Mouse (Mus musculus) G1E (cell line): ENCODE measurements around the gene Lyzl6. TPM values are rescaled to one million over a fixed set of nuclear protein-coding genes. Genes with fewer than 3 reads are reported as not detected.

ENCODE experiments used
- ATAC-seq: 2 replicates; pipeline ENCODE4 v1.8.0; 2016; ENCODE audit warnings: mild to moderate bottlenecking; ENCODE audit not compliant: insufficient number of reproducible peaks, poor library complexity, low FRiP score, severe bottlenecking; ENCODE audit errors: extremely low read depth
- DNase-seq: peaks from one replicate; pipeline ENCODE4 v3.0.0; 2012; ENCODE audit warnings: low spot score
- H3K27me3 ChIP-seq: 2 replicates; pipeline ENCODE4 v1.6.1; 2012; ENCODE audit warnings: mild to moderate bottlenecking, low read length, inconsistent platforms; ENCODE audit not compliant: insufficient read depth
- H3K36me3 ChIP-seq: replicated peaks from 2 replicates; pipeline ENCODE3; 2012; ENCODE audit warnings: mild to moderate bottlenecking, inconsistent platforms
- H3K4me1 ChIP-seq: 2 replicates; pipeline ENCODE4 v1.6.1; 2012; ENCODE audit warnings: low read depth, low read length, inconsistent platforms, mixed read lengths; ENCODE audit not compliant: insufficient read depth
- H3K4me3 ChIP-seq: 2 replicates; pipeline ENCODE4 v1.5.1; 2012; ENCODE audit warnings: low read depth, mild to moderate bottlenecking, inconsistent platforms, low read length, moderate library complexity, mixed read lengths
- H3K9me3 ChIP-seq: replicated peaks from 2 replicates; pipeline ENCODE4 v1.6.1; 2012; ENCODE audit warnings: inconsistent platforms
- CTCF ChIP-seq: IDR thresholded peaks from 2 replicates; pipeline ENCODE4 v1.5.1; 2012; ENCODE audit warnings: low read depth, low read length, inconsistent platforms, mixed read lengths
- GATA1 ChIP-seq: IDR thresholded peaks from 2 replicates; pipeline ENCODE4 v1.6.1; 2012; ENCODE audit warnings: borderline replicate concordance, low read length, inconsistent platforms, mixed read lengths
- GATA2 ChIP-seq: IDR thresholded peaks from 2 replicates; pipeline ENCODE4 v1.6.1; 2012; ENCODE audit warnings: low read depth, low read length, inconsistent platforms, borderline replicate concordance
- POLR2AphosphoS5 ChIP-seq: IDR thresholded peaks from 2 replicates; pipeline ENCODE4 v1.6.1; 2012; ENCODE audit warnings: low read depth, low read length, inconsistent platforms; ENCODE audit not compliant: insufficient replicate concordance
- TAL1 ChIP-seq: conservative IDR thresholded peaks from 2 replicates; pipeline ENCODE4 v1.6.1; 2012; ENCODE audit warnings: low read depth, low read length, inconsistent platforms, mixed read lengths
- polyA plus RNA-seq: library from polyadenylated mRNA; stranded (reverse); fragments of >175 nt; gene quantifications from 2 replicates; pipeline ENCODE4 v1.2.3, GENCODE M21; 2012
- total RNA-seq, 2 experiments: library from RNA; stranded (forward) in 1 of 2; stranded (reverse) in 1 of 2; fragments of 200-1000 nt in 1 of 2; fragments of >200 nt in 1 of 2; fragmentation: Nextera tagmentation in 1 of 2; gene quantifications; 2 replicates each; pipeline ENCODE4 v1.2.3; 2014 to 2017

The Lyzl6 gene
- total and polyA plus RNA-seq, 3 experiments: not detected

DNA sequence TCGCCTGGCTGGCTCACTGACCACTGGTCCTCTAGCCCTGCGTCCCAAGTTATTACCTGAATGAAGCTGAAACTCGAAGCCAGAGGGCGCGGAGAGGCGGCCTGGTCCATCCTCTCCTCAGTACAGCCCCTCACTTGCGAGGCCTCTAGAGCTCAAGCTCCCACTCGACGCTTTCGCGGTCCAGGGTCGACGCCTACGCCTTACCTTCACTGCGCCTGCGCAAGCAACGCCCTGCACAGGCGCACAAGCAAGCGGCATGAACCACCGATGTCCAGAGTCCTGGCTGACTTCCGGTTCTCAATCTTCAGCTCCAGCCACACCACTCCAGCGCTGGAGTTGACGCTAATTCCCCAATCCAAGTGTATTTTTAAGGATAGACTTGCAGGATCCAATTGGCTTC lies 11.2 kb downstream of the Lyzl6 start:
- no peak for DNase-seq
- TF ChIP-seq POLR2AphosphoS5: no peak
- no peak overlapping the region for H3K4me3 ChIP-seq
- no peaks in the 10 kb centered on the region for H3K9me3 ChIP-seq
- ATAC-seq: no peak
- peaks cover 6% of the 10 kb centered on the region; the same call in 1 of the 2 replicates for H3K27me3 ChIP-seq
- H3K4me1 ChIP-seq: no peaks in the 10 kb centered on the region
- no peaks in the 10 kb centered on the region for H3K36me3 ChIP-seq

DNA sequence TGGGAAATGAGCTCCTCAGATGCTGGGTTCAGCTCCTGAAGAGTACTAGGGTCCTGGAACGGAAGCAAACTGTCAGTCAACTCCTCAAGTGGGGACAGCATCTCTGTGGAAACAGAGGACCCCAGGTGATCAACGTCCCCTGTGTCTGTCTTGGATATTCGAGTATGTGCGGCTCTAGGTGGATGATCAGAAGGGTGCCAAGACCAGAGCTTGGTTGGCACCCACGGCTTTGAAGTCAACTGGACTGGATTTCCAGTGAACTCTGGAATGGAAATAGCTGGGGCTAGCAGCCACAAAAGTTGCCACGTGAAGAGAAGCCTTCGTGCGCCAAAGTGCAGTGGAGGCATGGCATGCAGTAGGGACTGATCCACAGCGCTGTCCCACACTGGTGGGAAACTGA lies 17.6 kb downstream of the Lyzl6 start, which contains the start of gene Gm884:
Gene Gm884 (minus strand): TSS at position 101 of the 400 bp plus-strand sequence.
- no peak for ATAC-seq
- H3K4me1 ChIP-seq: no peaks in the 10 kb centered on the region
- no peak within 1 kb of the TSS for H3K4me3 ChIP-seq

DNA sequence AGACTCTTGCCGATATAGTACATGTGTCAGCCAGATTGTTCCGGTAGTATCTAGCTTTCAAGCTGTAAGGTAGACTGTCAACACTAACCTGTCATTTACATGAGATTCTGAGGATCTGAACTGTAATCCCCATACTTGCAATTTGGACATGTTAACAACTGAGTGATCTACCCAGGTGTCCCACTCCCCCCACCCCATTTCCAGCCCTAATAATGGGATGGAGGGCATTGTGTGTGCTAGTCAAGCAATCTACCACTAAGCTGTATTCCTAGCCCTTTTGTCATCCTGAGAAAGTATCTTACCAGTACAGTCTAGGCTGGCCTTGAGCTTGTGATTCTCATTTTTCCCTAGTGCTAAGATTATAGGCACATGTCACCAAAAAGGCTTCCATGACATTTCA lies 27.9 kb downstream of the Lyzl6 start:
- Histone ChIP-seq H3K4me1 (no peaks in the 10 kb centered on the region), H3K9me3 (no peaks in the 10 kb centered on the region), H3K4me3 (no peak overlapping the region), H3K27me3 (no peaks in the 10 kb centered on the region), H3K36me3 (no peaks in the 10 kb centered on the region)
- TF ChIP-seq GATA1: no peak
- TF ChIP-seq TAL1: no peak
- TF ChIP-seq POLR2AphosphoS5: no peak
- no peak for TF ChIP-seq GATA2
- no peak for TF ChIP-seq CTCF
- no peak for DNase-seq
- no peak for ATAC-seq

More for the DNA sequence above, 17.6 kb downstream of the Lyzl6 start, which contains the start of gene Gm884:
- TF ChIP-seq TAL1 (no peak), GATA1 (no peak), CTCF (no peak), GATA2 (no peak), POLR2AphosphoS5 (no peak)
- DNase-seq: no peak
- peaks cover 3% of the 10 kb centered on the region; the same call in 1 of the 2 replicates for H3K27me3 ChIP-seq
- no peaks in the 10 kb centered on the region for H3K9me3 ChIP-seq
- H3K36me3 ChIP-seq: no peaks in the 10 kb centered on the region

DNA sequence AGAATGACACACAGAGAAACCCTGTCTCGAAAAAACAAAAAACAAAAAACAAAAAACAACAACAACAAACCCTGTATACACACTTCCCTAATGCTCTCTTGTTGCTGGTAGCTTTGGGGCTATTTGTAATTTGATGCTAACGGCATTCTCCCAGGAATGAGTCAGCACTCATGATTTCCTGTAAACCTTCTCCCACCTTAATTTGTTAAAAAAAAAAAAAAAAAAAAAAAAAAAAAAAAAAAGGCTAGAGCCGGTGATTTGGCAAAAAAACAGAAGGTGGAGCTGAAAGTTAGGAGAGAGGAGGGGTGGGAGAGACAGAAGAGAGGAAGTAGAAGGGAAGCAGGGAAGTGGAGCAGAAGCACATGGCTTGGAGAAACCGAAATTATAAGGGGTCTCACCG lies 32.1 kb downstream of the Lyzl6 start:
- Histone ChIP-seq H3K4me3 (no peak overlapping the region), H3K27me3 (no peaks in the 10 kb centered on the region), H3K4me1 (no peaks in the 10 kb centered on the region), H3K9me3 (no peaks in the 10 kb centered on the region), H3K36me3 (no peaks in the 10 kb centered on the region)
- TF ChIP-seq GATA2 (no peak), TAL1 (no peak), CTCF (no peak), POLR2AphosphoS5 (no peak), GATA1 (no peak)
- ATAC-seq: no peak
- DNase-seq: no peak

Other genes with a start within 250 kb of the Lyzl6 start
- 27.1 and 35.1 TPM in 2 replicates for gene Plekhm1, start 226.2 kb downstream of the Lyzl6 start, total RNA-seq (2014; fragmentation: Nextera tagmentation)
- gene Plekhm1, start 226.2 kb downstream of the Lyzl6 start, total RNA-seq (2017): 8.9 and 9.4 TPM in 2 replicates
- gene Plekhm1, start 226.2 kb downstream of the Lyzl6 start, polyA plus RNA-seq: 11.7 and 12.0 TPM in 2 replicates
- gene Lrrc37a, start 134.3 kb downstream of the Lyzl6 start, total RNA-seq (2014; fragmentation: Nextera tagmentation): not detected in 2 replicates
- 0.06 and 0.16 TPM in 2 replicates for gene Lrrc37a, start 134.3 kb downstream of the Lyzl6 start, total RNA-seq (2017)
- not detected in 2 replicates for gene Lrrc37a, start 134.3 kb downstream of the Lyzl6 start, polyA plus RNA-seq
- not detected in 2 replicates for gene Gm884, start 17.8 kb downstream of the Lyzl6 start, total RNA-seq (2014; fragmentation: Nextera tagmentation)
- gene Gm884, start 17.8 kb downstream of the Lyzl6 start, total RNA-seq (2017): 0.06 and 0.16 TPM in 2 replicates
- gene Gm884, start 17.8 kb downstream of the Lyzl6 start, polyA plus RNA-seq: not detected in 2 replicates
- not detected in 2 replicates for gene Rprml, start 10.7 kb upstream of the Lyzl6 start, total RNA-seq (2014; fragmentation: Nextera tagmentation)
- not detected in 2 replicates for gene Rprml, start 10.7 kb upstream of the Lyzl6 start, total RNA-seq (2017)
- gene Rprml, start 10.7 kb upstream of the Lyzl6 start, polyA plus RNA-seq: not detected in 2 replicates
- gene Gosr2, start 59.0 kb upstream of the Lyzl6 start, total RNA-seq (2014; fragmentation: Nextera tagmentation): 65.5 and 69.2 TPM in 2 replicates
- 72.1 and 73.1 TPM in 2 replicates for gene Gosr2, start 59.0 kb upstream of the Lyzl6 start, total RNA-seq (2017)
- 6.5 and 16.0 TPM in 2 replicates for gene Gosr2, start 59.0 kb upstream of the Lyzl6 start, polyA plus RNA-seq
- not detected in 2 replicates for gene Wnt9b, start 110.9 kb upstream of the Lyzl6 start, total RNA-seq (2014; fragmentation: Nextera tagmentation)
- 0.06 and 0.11 TPM in 2 replicates for gene Wnt9b, start 110.9 kb upstream of the Lyzl6 start, total RNA-seq (2017)
- not detected in 2 replicates for gene Wnt9b, start 110.9 kb upstream of the Lyzl6 start, polyA plus RNA-seq
- gene Wnt3, start 135.3 kb upstream of the Lyzl6 start, total RNA-seq (2014; fragmentation: Nextera tagmentation): not detected in 2 replicates
- 0.06 and 0.11 TPM in 2 replicates for gene Wnt3, start 135.3 kb upstream of the Lyzl6 start, total RNA-seq (2017)
- gene Wnt3, start 135.3 kb upstream of the Lyzl6 start, polyA plus RNA-seq: not detected in 2 replicates